Mouse (Mus musculus) spleen, adult 2 months (tissue): ENCODE measurements around the gene Sema4c. TPM values are rescaled to one million over a fixed set of nuclear protein-coding genes. Genes with fewer than 3 reads are reported as not detected.

Experiments used
- DNase-seq, 2 experiments: peaks; one replicate each; pipeline versions ENCODE4 v3.0.0 to v3.0.0-alpha.2; 2012 to 2021; ENCODE audit warnings: low spot score in 2 of 2, low read depth in 1 of 2
- H3K27ac ChIP-seq: fragments of 200-500 bp; 2 replicates; pipeline ENCODE4 v1.5.1; 2012; ENCODE audit warnings: low read length, inconsistent platforms; ENCODE audit not compliant: insufficient read depth
- H3K27me3 ChIP-seq: fragments of 200-500 bp; 2 replicates; pipeline ENCODE4 v1.6.1; 2012; ENCODE audit warnings: mild to moderate bottlenecking, moderate library complexity, low read length, inconsistent platforms; ENCODE audit not compliant: control insufficient read depth, insufficient read depth
- H3K36me3 ChIP-seq: fragments of 200-500 bp; 2 replicates; pipeline ENCODE4 v1.6.1; 2012; ENCODE audit warnings: mild to moderate bottlenecking, low read length, inconsistent platforms; ENCODE audit not compliant: control insufficient read depth, insufficient read depth
- H3K4me1 ChIP-seq: fragments of 200-500 bp; 2 replicates; pipeline ENCODE4 v1.6.1; 2011; ENCODE audit warnings: inconsistent platforms; ENCODE audit not compliant: control insufficient read depth, insufficient read depth, insufficient read length
- H3K4me3 ChIP-seq: fragments of 200-500 bp; 2 replicates; pipeline ENCODE4 v1.5.1; 2011; ENCODE audit warnings: mild to moderate bottlenecking, inconsistent platforms; ENCODE audit not compliant: insufficient read depth, insufficient read length; ENCODE audit errors: extremely low read depth
- CTCF ChIP-seq: fragments of 200-500 bp; IDR thresholded peaks from 2 replicates; pipeline ENCODE4 v1.5.1; 2011; ENCODE audit warnings: mild to moderate bottlenecking, inconsistent platforms; ENCODE audit not compliant: insufficient read depth, insufficient read length, insufficient replicate concordance; ENCODE audit errors: extremely low read depth
- POLR2A ChIP-seq: fragments of 200-500 bp; IDR thresholded peaks from 2 replicates; pipeline ENCODE4 v1.6.1; 2011; ENCODE audit warnings: low read depth, low read length, inconsistent platforms
- WGBS: fragments of 180-500 bp; shearing (Covaris S2); methylation state at CpG from one replicate; pipeline ENCODE4 v1.1.7; 2018; 5-methylcytosine and 5-hydroxymethylcytosine counted together
- polyA plus RNA-seq: library from polyadenylated mRNA; depleted of rRNA; stranded (reverse); fragments of >200 nt; gene quantifications from 2 replicates; pipeline ENCODE4 v1.2.3, GENCODE M21; 2012

Sema4c gene
- polyA plus RNA-seq, 1 experiment, result 9.5 TPM

DNA sequence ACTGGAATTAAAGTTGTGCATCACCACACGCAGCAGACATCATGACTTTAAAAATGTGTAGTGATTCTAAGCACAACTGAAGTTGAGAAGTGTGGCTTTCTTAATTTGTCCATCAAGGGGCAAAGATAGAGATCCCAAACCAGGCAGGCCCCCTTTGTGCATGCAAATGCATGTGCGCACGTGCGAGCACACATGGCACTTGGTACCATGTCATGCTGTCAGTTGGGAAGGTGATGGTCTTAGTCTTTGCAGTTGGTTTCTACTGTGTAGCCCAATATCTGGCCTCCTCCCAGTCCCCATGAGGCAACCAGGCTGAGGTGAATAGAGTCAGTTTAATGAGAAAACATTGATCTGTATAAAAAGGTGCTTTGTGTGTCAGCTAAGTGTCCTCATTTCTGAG, 28.3 kb downstream of the Sema4c start:
- Histone ChIP-seq H3K27me3 (no peaks in the 10 kb centered on the region), H3K27ac (no peak overlapping the region), H3K4me3 (no peak overlapping the region), H3K36me3 (peaks cover 15% of the 10 kb centered on the region), H3K4me1 (no peaks in the 10 kb centered on the region)
- no peak for TF ChIP-seq POLR2A
- WGBS, result 94% methylated on average over 4 of the region's 4 CpGs
- DNase-seq, result no peak

DNA sequence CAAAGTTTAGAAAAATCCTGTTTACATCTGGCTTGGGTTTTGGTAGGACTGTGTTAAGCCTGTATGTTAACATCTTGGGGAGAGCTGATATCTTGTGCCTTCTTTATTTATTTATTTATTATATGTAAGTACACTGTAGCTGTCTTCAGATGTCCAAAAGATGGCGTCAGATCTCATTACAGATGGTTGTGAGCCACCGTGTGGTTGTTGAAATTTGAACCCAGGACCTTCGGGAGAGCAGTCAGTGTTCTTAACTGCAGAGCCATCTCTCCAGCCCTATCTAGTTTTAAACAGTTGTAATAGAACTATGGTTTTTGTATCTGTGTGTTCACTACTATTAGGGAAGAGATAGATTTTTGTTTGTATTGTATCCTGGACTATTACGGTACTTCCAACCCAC, 28.9 kb downstream of the Sema4c start:
- no peak for DNase-seq
- H3K27me3 ChIP-seq, result no peaks in the 10 kb centered on the region
- H3K4me3 ChIP-seq, result no peak overlapping the region
- TF ChIP-seq CTCF, result no peak
- no peak for TF ChIP-seq POLR2A
- no peak overlapping the region for H3K27ac ChIP-seq
- H3K4me1 ChIP-seq, result no peaks in the 10 kb centered on the region
- 88% methylated on average over 4 of the region's 4 CpGs for WGBS
- peaks cover 16% of the 10 kb centered on the region for H3K36me3 ChIP-seq

DNA sequence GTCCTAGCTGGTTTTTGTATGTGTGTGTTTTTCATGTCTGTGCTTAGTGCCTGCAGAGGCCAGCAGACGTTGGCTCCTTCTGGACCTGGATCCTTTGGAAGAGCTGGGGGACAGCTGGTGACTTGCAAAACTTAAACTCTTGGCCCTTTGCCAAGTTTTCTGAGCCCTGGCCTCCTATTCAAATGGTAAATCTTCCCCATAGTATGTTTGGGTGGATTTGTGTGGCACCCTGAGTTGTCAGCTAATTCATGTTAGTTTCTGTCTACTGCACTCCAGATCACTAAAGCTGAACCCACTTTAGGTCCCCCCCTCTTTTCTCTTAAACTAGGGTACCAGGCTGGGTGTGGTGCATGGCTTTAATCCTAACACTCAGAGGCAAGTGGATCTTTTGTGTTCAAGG, 29.8 kb downstream of the Sema4c start:
- Histone ChIP-seq H3K36me3 (peaks cover 19% of the 10 kb centered on the region), H3K27ac (no peak overlapping the region), H3K4me1 (no peaks in the 10 kb centered on the region), H3K4me3 (no peak overlapping the region), H3K27me3 (no peaks in the 10 kb centered on the region)
- no peak for DNase-seq
- TF ChIP-seq CTCF (no peak), POLR2A (no peak)
- 69% methylated on average over 1 of the region's 1 CpGs for WGBS

DNA sequence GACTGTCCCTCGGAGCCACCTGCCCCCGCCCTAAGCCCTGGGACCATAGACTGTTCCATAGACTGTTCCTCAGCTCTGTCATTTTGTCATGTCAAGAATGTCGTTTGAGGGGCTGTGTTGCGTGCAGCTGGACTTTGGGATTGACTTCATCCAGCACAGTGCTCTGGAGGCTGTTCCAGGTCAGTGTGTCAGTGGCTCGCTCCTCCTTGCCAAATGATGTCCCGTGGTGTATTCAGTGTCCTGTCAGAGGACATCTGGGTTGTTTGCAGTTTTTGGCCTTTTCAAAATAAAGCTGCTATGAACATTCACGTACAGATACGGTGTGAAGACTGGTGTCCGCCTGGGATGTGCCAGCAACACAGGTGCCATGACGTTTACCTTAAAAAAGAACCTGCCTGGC, 31.2 kb downstream of the Sema4c start:
- 90% methylated on average over 10 of the region's 10 CpGs for WGBS
- H3K4me3 ChIP-seq, result no peak overlapping the region
- TF ChIP-seq POLR2A (no peak), CTCF (no peak)
- no peak for DNase-seq
- H3K27ac ChIP-seq, result no peak overlapping the region
- peaks cover 26% of the 10 kb centered on the region for H3K36me3 ChIP-seq
- H3K27me3 ChIP-seq, result no peaks in the 10 kb centered on the region
- H3K4me1 ChIP-seq, result no peaks in the 10 kb centered on the region

DNA sequence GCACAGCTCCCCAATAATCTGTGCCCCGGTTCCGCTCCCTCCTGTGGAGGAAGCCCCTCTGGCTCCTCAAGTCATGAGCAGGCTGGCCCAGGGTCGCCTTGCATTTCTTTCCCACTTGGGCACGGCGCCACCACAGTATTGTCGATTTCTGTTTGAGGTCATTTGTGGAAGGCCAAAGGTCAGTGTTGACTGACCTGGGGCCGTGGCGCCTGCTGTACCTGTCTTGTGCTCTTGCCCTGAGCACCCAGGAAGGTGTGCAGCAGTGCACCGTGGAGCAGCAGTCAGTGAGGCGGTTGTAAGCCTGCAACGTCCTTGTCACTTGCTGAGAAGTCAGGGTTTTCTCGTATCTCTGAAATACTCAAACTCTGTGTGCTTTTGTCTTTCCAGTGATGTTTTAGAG, 32.4 kb downstream of the Sema4c start:
- H3K27me3 ChIP-seq, result no peaks in the 10 kb centered on the region

DNA sequence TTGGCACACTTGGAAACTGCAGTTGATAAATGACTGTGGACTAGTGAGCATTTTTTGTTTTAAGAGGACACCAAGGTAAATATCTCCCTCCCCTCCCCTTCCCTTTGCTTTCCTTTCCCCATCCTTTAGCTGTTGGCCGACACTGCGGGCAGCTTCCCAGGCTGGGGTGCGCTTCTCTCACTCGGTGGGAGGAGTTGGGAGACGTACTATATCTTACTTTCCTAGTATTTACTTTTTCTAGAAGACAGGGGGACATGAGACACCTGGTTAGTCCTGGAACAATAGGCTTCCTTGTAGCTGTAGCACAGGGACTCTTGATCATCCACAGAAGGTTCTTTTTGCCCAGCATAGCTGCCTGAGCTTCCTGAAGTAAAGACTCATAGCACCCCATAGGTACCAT, 34.1 kb downstream of the Sema4c start:
- no peak for DNase-seq
- Histone ChIP-seq H3K36me3 (peaks cover 42% of the 10 kb centered on the region), H3K4me1 (no peaks in the 10 kb centered on the region), H3K27ac (no peak overlapping the region), H3K27me3 (no peaks in the 10 kb centered on the region), H3K4me3 (no peak overlapping the region)
- WGBS, result 96% methylated on average over 5 of the region's 5 CpGs
- TF ChIP-seq CTCF (no peak), POLR2A (no peak)

More for the DNA sequence above, 32.4 kb downstream of the Sema4c start:
- no peak overlapping the region for H3K27ac ChIP-seq
- peaks cover 29% of the 10 kb centered on the region for H3K36me3 ChIP-seq
- no peak overlapping the region for H3K4me3 ChIP-seq
- no peak for TF ChIP-seq CTCF
- no peak for TF ChIP-seq POLR2A
- 96% methylated on average over 12 of the region's 12 CpGs for WGBS
- no peak for DNase-seq
- H3K4me1 ChIP-seq, result no peaks in the 10 kb centered on the region

DNA sequence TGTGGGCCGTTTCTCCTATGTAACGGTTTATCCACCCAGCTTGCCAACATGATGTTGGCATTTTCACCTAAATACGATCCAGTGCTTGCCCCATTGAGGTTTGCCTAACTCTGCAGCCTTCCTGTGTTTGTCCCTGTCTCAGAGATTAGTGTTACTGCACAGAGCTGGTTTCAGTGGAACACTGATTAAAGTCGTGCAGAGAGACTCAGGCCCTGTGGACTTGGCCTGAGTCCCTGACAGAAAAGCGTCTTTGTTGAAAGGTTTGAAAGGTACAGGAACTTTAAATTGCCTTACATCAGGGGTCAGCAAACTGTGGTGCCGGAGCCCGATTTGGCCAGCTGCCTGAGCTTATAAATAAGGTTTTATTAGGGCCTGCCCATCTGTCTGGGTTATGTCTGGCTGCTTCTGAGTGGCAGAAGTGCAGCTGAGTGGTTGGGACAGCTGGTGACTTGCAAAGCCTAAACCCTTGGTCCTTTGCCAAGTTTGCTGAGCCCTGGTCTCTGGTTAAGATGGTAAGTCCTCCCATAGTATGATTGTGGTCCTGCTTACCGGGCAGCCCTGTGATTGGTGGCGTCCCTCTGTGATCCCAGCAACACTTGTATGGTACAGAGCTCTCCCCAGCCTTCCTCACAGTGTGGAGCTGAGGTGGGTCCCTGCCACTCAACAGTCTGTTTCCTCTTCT, 34.7 kb downstream of the Sema4c start:
- Histone ChIP-seq H3K4me1 (no peaks in the 10 kb centered on the region), H3K27me3 (no peaks in the 10 kb centered on the region), H3K27ac (no peak overlapping the region), H3K36me3 (peaks cover 45% of the 10 kb centered on the region), H3K4me3 (no peak overlapping the region)
- no peak for TF ChIP-seq POLR2A
- TF ChIP-seq CTCF, result no peak
- WGBS, result 90% methylated on average over 9 of the region's 9 CpGs
- DNase-seq, result no peak

DNA sequence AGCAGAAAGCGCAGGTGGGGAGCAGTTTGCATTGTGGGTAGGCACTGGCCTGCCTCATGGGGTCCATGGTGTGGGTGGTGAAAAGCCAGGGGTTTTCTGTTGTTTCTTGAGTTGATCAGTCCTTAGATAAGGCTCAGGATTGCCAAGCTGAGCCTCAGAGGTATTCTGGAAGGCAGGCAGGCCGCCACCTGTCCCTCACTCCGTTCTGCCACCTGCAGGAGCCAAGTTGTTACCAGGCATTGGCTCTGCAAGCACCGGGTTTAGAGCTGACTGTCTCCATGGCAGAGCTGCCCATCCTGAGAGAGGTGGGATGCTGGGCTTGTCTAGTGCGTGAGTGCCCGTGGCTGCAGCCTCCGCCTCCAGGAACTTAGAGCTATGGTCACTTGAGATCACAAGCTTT, 35.9 kb downstream of the Sema4c start:
- peaks cover 45% of the 10 kb centered on the region for H3K36me3 ChIP-seq
- WGBS, result 96% methylated on average over 7 of the region's 7 CpGs
- no peak overlapping the region for H3K4me3 ChIP-seq

More for the DNA sequence above, 35.9 kb downstream of the Sema4c start:
- no peak for DNase-seq
- TF ChIP-seq CTCF (no peak), POLR2A (no peak)
- no peaks in the 10 kb centered on the region for H3K27me3 ChIP-seq
- no peak overlapping the region for H3K27ac ChIP-seq
- H3K4me1 ChIP-seq, result no peaks in the 10 kb centered on the region
